In genomic region chr12:84215758-84216440, GRCm38 (mm10) we compare ENCODE assay signal across 13 mouse cellular contexts. TPM values are rescaled to one million over a fixed set of nuclear protein-coding genes. Genes with fewer than 3 reads are reported as not detected.
DNase-seq lines count a peak whose midpoint lies in the region; ATAC-seq lines count a peak whose summit lies in the region.
"Had no signal": no experiment of that assay in that cellular context is flagged by ENCODE, and none has a peak within 500 bp of the region (broad histone marks: within the 10 kb centered on the region; RNA-seq: fewer than 3 reads in every experiment).

No protein-coding gene starts in this region.

- H3K4me3 ChIP-seq in heart, embryonic 12.5 days: no peak overlapping the region
- H3K4me3 ChIP-seq in neural tube, embryonic 12.5 days: no peak overlapping the region
- H3K4me3 ChIP-seq in neural tube, embryonic 15.5 days (replicated peaks): no peak overlapping the region
- no peak overlapping the region for H3K4me3 ChIP-seq in limb, embryonic 15.5 days
- H3K4me3 ChIP-seq: forebrain, embryonic 13.5 days; heart, adult 2 months had no signal

- no peak overlapping the region for H3K27ac ChIP-seq in heart, embryonic 12.5 days (ENCODE audit: poor library complexity, severe bottlenecking)
- no peak overlapping the region for H3K27ac ChIP-seq in neural tube, embryonic 12.5 days
- H3K27ac ChIP-seq in neural tube, embryonic 15.5 days (replicated peaks): no peak overlapping the region
- peak overlapping the region; percentile 75 for H3K27ac ChIP-seq in limb, embryonic 15.5 days
- H3K27ac ChIP-seq: forebrain, embryonic 13.5 days; heart, adult 2 months had no signal

- H3K4me1 ChIP-seq in heart, embryonic 12.5 days (replicated peaks): peaks cover 73% of the 10 kb centered on the region
- peaks cover 72% of the 10 kb centered on the region for H3K4me1 ChIP-seq in neural tube, embryonic 12.5 days
- peaks cover 62% of the 10 kb centered on the region for H3K4me1 ChIP-seq in neural tube, embryonic 15.5 days
- H3K4me1 ChIP-seq in limb, embryonic 15.5 days: peaks cover 65% of the 10 kb centered on the region

- H3K4me2 ChIP-seq in heart, embryonic 12.5 days: peak overlapping the region; percentile 35; the same call in 1 of the 2 replicates
- peak overlapping the region; percentile 24 for H3K4me2 ChIP-seq in neural tube, embryonic 12.5 days (replicated peaks)
- H3K4me2 ChIP-seq in neural tube, embryonic 15.5 days: no peak overlapping the region
- no peak overlapping the region; the same call in 1 of the 2 replicates for H3K4me2 ChIP-seq in limb, embryonic 15.5 days

- ATAC-seq in heart, embryonic 12.5 days (ENCODE audit: insufficient number of reproducible peaks, low FRiP score): no peak
- no peak for ATAC-seq in neural tube, embryonic 12.5 days (ENCODE audit: low FRiP score, low read depth)
- no peak for ATAC-seq in neural tube, embryonic 15.5 days (ENCODE audit: low FRiP score)
- ATAC-seq in limb, embryonic 15.5 days (ENCODE audit: insufficient number of reproducible peaks, low FRiP score, low TSS enrichment, low read depth): no peak
- ATAC-seq: forebrain, embryonic 13.5 days had no signal

- H3K27me3 ChIP-seq in heart, embryonic 12.5 days (replicated peaks): no peaks in the 10 kb centered on the region
- H3K27me3 ChIP-seq in neural tube, embryonic 12.5 days (replicated peaks): no peaks in the 10 kb centered on the region
- 0 out of 2 replicates have a peak, but pooled peaks cover 5% of the 10 kb centered on the region for H3K27me3 ChIP-seq in neural tube, embryonic 15.5 days (replicated peaks)
- H3K27me3 ChIP-seq in limb, embryonic 15.5 days: no peaks in the 10 kb centered on the region
- H3K27me3 ChIP-seq: forebrain, embryonic 13.5 days had no signal

- WGBS in heart, embryonic 12.5 days: 71% methylated on average over 11 of the region's 11 CpGs
- WGBS in neural tube, embryonic 12.5 days: 44% methylated on average over 11 of the region's 11 CpGs
- WGBS in neural tube, embryonic 15.5 days: 47% methylated on average over 11 of the region's 11 CpGs
- 42% methylated on average over 11 of the region's 11 CpGs for WGBS in limb, embryonic 15.5 days

- intact Hi-C loops in heart, postnatal 36 days (cut with DNase I): no loop called here

- no peaks in the 10 kb centered on the region for H3K9me3 ChIP-seq in heart, embryonic 12.5 days (replicated peaks)
- H3K9me3 ChIP-seq in neural tube, embryonic 12.5 days: no peaks in the 10 kb centered on the region
- no peaks in the 10 kb centered on the region for H3K9me3 ChIP-seq in neural tube, embryonic 15.5 days (replicated peaks)
- H3K9me3 ChIP-seq in limb, embryonic 15.5 days: no peaks in the 10 kb centered on the region
- H3K9me3 ChIP-seq: forebrain, embryonic 13.5 days had no signal

- no peak for DNase-seq in heart, postnatal 36 days
- no peak for DNase-seq in adrenal gland, postnatal 36 days
- DNase-seq in layer of hippocampus, postnatal 25 days (ENCODE audit: extremely low spot score in 1 of 2, low spot score in 1 of 2): no peak
- DNase-seq in adrenal gland, postnatal 14 days: no peak
- DNase-seq: cerebellum, postnatal 14 days; kidney, postnatal 14 days; right cerebral cortex, adult 18-20 months had no signal

- H3K36me3 ChIP-seq in heart, embryonic 12.5 days: no peaks in the 10 kb centered on the region; the same call in none of the 2 replicates
- no peaks in the 10 kb centered on the region for H3K36me3 ChIP-seq in neural tube, embryonic 12.5 days
- H3K36me3 ChIP-seq in neural tube, embryonic 15.5 days: no peaks in the 10 kb centered on the region
- H3K36me3 ChIP-seq in limb, embryonic 15.5 days: 0 out of 2 replicates have a peak, but pooled peaks cover 4% of the 10 kb centered on the region

- no peak overlapping the region for H3K9ac ChIP-seq in heart, embryonic 12.5 days
- H3K9ac ChIP-seq in neural tube, embryonic 12.5 days: no peak overlapping the region
- no peak overlapping the region for H3K9ac ChIP-seq in neural tube, embryonic 15.5 days (replicated peaks)
- H3K9ac ChIP-seq in limb, embryonic 15.5 days: no peak overlapping the region
- H3K9ac ChIP-seq: forebrain, embryonic 13.5 days had no signal

RNA-seq across cellular contexts. Expression of gene Elmsan1, which starts 2.8 kb away (rescaled TPM):
- polyA plus RNA-seq in heart, embryonic 12.5 days (2016; fragmentation: Nextera tagmentation; extraction: Ambion mirVana): 8.7 and 10.6 TPM in 2 replicates
- 10 to 100 TPM; 15.6 to 15.9 TPM for total RNA-seq in heart, postnatal 36 days (2021)
- 6.1 and 6.3 TPM in 2 replicates for polyA plus RNA-seq in neural tube, embryonic 12.5 days (2016; fragmentation: Nextera tagmentation; extraction: Ambion mirVana)
- polyA plus RNA-seq in neural tube, embryonic 15.5 days (2015; fragmentation: Nextera tagmentation; extraction: Ambion mirVana): 4.0 and 5.4 TPM in 2 replicates
- 13.2 and 13.8 TPM in 2 replicates for polyA plus RNA-seq in limb, embryonic 15.5 days (2015; fragmentation: Nextera tagmentation; extraction: Ambion mirVana)
- total RNA-seq in adrenal gland, postnatal 36 days (2021): 10 to 100 TPM; 18.1 to 23.8 TPM
- 10 to 100 TPM; 21.0 to 21.7 TPM for total RNA-seq in layer of hippocampus, postnatal 25 days (2021)
- 18.7 and 25.7 TPM in 2 replicates for total RNA-seq in adrenal gland, postnatal 14 days (2021)

Comparison
In these comparisons a context has a peak if more than half of its experiments do, and no peak if none do; other contexts are left out.
1. H3K4me2 ChIP-seq: peak in heart, embryonic 12.5 days (single experiment) and neural tube, embryonic 12.5 days (single experiment); none in neural tube, embryonic 15.5 days (single experiment) and limb, embryonic 15.5 days (single experiment).